Mouse (Mus musculus) urinary bladder, postnatal 4 days (tissue): ENCODE measurements around the gene Fxr1.
A peak's percentile ranks its signal among the peaks of the same experiment; 100 is the strongest.
"Not testable (repeated sequence)": the region's sequence is repeated elsewhere in the genome, so short reads cannot be mapped to it uniquely, and the experiment has no call there.

ENCODE experiments used
- DNase-seq, 2 experiments: peaks; one replicate each; pipeline ENCODE4 v3.0.0; 2021 to 2022; ENCODE audit warnings: low spot score in 2 of 2

Fxr1 gene

GRCm38 (mm10) chr3:34019540-34020381 lies at the start of gene Fxr1:
TSS of gene Fxr1 (plus strand) at chr3:34019943.
- DNase-seq: peak; percentile 81 to 85

GRCm38 (mm10) chr3:33979395-33979794 lies 40.3 kb upstream of the Fxr1 start:
- no peak for DNase-seq

GRCm38 (mm10) chr3:33982746-33983145 lies 37.0 kb upstream of the Fxr1 start:
- DNase-seq: no peak

GRCm38 (mm10) chr3:33989302-33989701 lies 30.4 kb upstream of the Fxr1 start:
- DNase-seq: no peak

GRCm38 (mm10) chr3:33990451-33990850 lies 29.3 kb upstream of the Fxr1 start:
- DNase-seq: no peak

GRCm38 (mm10) chr3:33990921-33991320 lies 28.8 kb upstream of the Fxr1 start:
- DNase-seq: no peak

GRCm38 (mm10) chr3:33993421-33994126 lies 26.2 kb upstream of the Fxr1 start:
- no peak for DNase-seq

GRCm38 (mm10) chr3:33994127-33994488 lies 25.6 kb upstream of the Fxr1 start:
- no peak for DNase-seq

GRCm38 (mm10) chr3:34001691-34002090 lies 18.1 kb upstream of the Fxr1 start:
- not testable (repeated sequence) for DNase-seq

GRCm38 (mm10) chr3:34003860-34004259 lies 15.9 kb upstream of the Fxr1 start:
- DNase-seq: no peak

GRCm38 (mm10) chr3:34006301-34006700 lies 13.4 kb upstream of the Fxr1 start:
- DNase-seq: no peak

GRCm38 (mm10) chr3:34006824-34007223 lies 12.9 kb upstream of the Fxr1 start:
- no peak for DNase-seq

- no peak for DNase-seq
Observed at GRCm38 (mm10) chr3:34007611-34008010, 12.1 kb upstream of the Fxr1 start.

GRCm38 (mm10) chr3:34008191-34008590 lies 11.6 kb upstream of the Fxr1 start:
- DNase-seq: no peak

GRCm38 (mm10) chr3:34020382-34021258 lies 877 bp downstream of the Fxr1 start:
- DNase-seq: no peak

GRCm38 (mm10) chr3:34021259-34021828 lies 1.6 kb downstream of the Fxr1 start:
- no peak for DNase-seq

GRCm38 (mm10) chr3:34028935-34029334 lies 9.2 kb downstream of the Fxr1 start:
- no peak for DNase-seq

GRCm38 (mm10) chr3:34030601-34031000 lies 10.9 kb downstream of the Fxr1 start:
- no peak for DNase-seq

GRCm38 (mm10) chr3:34033720-34034364 lies 14.1 kb downstream of the Fxr1 start:
- no peak for DNase-seq

GRCm38 (mm10) chr3:34034803-34035202 lies 15.1 kb downstream of the Fxr1 start:
- DNase-seq: no peak

- no peak for DNase-seq
Observed at GRCm38 (mm10) chr3:34035706-34036105, 16.0 kb downstream of the Fxr1 start.
